Mouse (Mus musculus) thymus, adult 18-20 months (tissue): ENCODE measurements around the gene Olfr1348.
"Not testable (repeated sequence)": the region's sequence is repeated elsewhere in the genome, so short reads cannot be mapped to it uniquely, and the experiment has no call there.

Experiments used
- DNase-seq, 2 experiments: peaks; one replicate each; pipeline ENCODE4 v3.0.0; 2022; ENCODE audit warnings: mixed read lengths in 2 of 2

The Olfr1348 gene

GRCm38 (mm10) chr7:6508648-6509047 lies at the start of gene Olfr1348:
Gene Olfr1348, minus strand, starts transcription at chr7:6508748.
- no peak for DNase-seq

- DNase-seq = no peak
Observed at GRCm38 (mm10) chr7:6526141-6526540, 17.6 kb upstream of the Olfr1348 start.

- no peak for DNase-seq
Observed at GRCm38 (mm10) chr7:6525001-6525400, 16.5 kb upstream of the Olfr1348 start.

- no peak for DNase-seq
Observed at GRCm38 (mm10) chr7:6522850-6523249, 14.3 kb upstream of the Olfr1348 start, which contains the start of gene Olfr1349. Gene Olfr1349, minus strand, starts transcription at chr7:6522950.

GRCm38 (mm10) chr7:6521666-6522065 lies 13.1 kb upstream of the Olfr1348 start:
- no peak for DNase-seq

GRCm38 (mm10) chr7:6499655-6500054 lies 8.9 kb downstream of the Olfr1348 start, which contains the start of gene Olfr1347:
Gene Olfr1347, minus strand, starts transcription at chr7:6499755.
- DNase-seq = no peak

- no peak for DNase-seq
Observed at GRCm38 (mm10) chr7:6486841-6487240, 21.7 kb downstream of the Olfr1348 start, which contains the start of gene Olfr5. Gene Olfr5, minus strand, starts transcription at chr7:6486941.

GRCm38 (mm10) chr7:6477633-6478032 lies 30.9 kb downstream of the Olfr1348 start:
- DNase-seq = not testable (repeated sequence)

GRCm38 (mm10) chr7:6466951-6467350 lies 41.6 kb downstream of the Olfr1348 start, which contains the start of gene Olfr1346:
Gene Olfr1346, plus strand, starts transcription at chr7:6467101.
- no peak for DNase-seq

GRCm38 (mm10) chr7:6456399-6456798 lies 52.1 kb downstream of the Olfr1348 start:
- DNase-seq = no peak

- no peak for DNase-seq
Observed at GRCm38 (mm10) chr7:6455868-6456267, 52.7 kb downstream of the Olfr1348 start, which contains the start of gene Olfr1336. Gene Olfr1336, plus strand, starts transcription at chr7:6456168.
